Mouse (Mus musculus) spleen, adult 18-20 months (tissue): ENCODE measurements around the gene Kif19a.

Source experiments
- DNase-seq, 2 experiments: peaks; one replicate each; pipeline ENCODE4 v3.0.0; 2022; ENCODE audit warnings: mixed read lengths in 2 of 2

Kif19a gene

GRCm38 (mm10) chr11:114785892-114786291 lies 20.7 kb downstream of the Kif19a start:
- DNase-seq: no peak

GRCm38 (mm10) chr11:114786326-114786725 lies 21.1 kb downstream of the Kif19a start:
- DNase-seq: no peak

- DNase-seq: no peak
These were observed 22.4 kb downstream of the Kif19a start for GRCm38 (mm10) chr11:114787611-114788010.

GRCm38 (mm10) chr11:114789061-114789714 lies 24.0 kb downstream of the Kif19a start:
- DNase-seq: peak; percentile 55 to 81

- DNase-seq: no peak
These were observed 24.5 kb downstream of the Kif19a start for GRCm38 (mm10) chr11:114789716-114790115.

GRCm38 (mm10) chr11:114790171-114790570 lies 25.0 kb downstream of the Kif19a start:
- no peak for DNase-seq

GRCm38 (mm10) chr11:114790841-114791240 lies 25.7 kb downstream of the Kif19a start:
- no peak for DNase-seq

GRCm38 (mm10) chr11:114791351-114791889 lies 26.2 kb downstream of the Kif19a start:
- DNase-seq: no peak

GRCm38 (mm10) chr11:114791891-114792411 lies 26.8 kb downstream of the Kif19a start:
- DNase-seq: no peak

- DNase-seq: no peak
These were observed 27.8 kb downstream of the Kif19a start for GRCm38 (mm10) chr11:114792931-114793494.

GRCm38 (mm10) chr11:114793868-114794545 lies 28.8 kb downstream of the Kif19a start:
- DNase-seq: no peak

GRCm38 (mm10) chr11:114794691-114795090 lies 29.5 kb downstream of the Kif19a start:
- no peak for DNase-seq

GRCm38 (mm10) chr11:114795231-114795746 lies 30.1 kb downstream of the Kif19a start:
- peak; percentile 27 to 56 for DNase-seq

GRCm38 (mm10) chr11:114795848-114796322 lies 30.7 kb downstream of the Kif19a start, which contains the start of gene Btbd17:
Gene Btbd17, minus strand, starts transcription at chr11:114795945.
- no peak for DNase-seq

GRCm38 (mm10) chr11:114797176-114797575 lies 32.0 kb downstream of the Kif19a start:
- no peak for DNase-seq

- peak in 1 of 2 experiments; percentile 27 for DNase-seq
These were observed 32.8 kb downstream of the Kif19a start for GRCm38 (mm10) chr11:114797981-114798380.

- DNase-seq: no peak
These were observed 33.4 kb downstream of the Kif19a start, which contains the start of gene Gpr142 for GRCm38 (mm10) chr11:114798624-114799023. Gene Gpr142, plus strand, starts transcription at chr11:114798924.

GRCm38 (mm10) chr11:114801906-114802305 lies 36.7 kb downstream of the Kif19a start:
- DNase-seq: no peak

GRCm38 (mm10) chr11:114802540-114803267 lies 37.5 kb downstream of the Kif19a start:
- no peak for DNase-seq

GRCm38 (mm10) chr11:114803990-114804389 lies 38.8 kb downstream of the Kif19a start:
- DNase-seq: no peak

- DNase-seq: no peak
These were observed 41.8 kb downstream of the Kif19a start for GRCm38 (mm10) chr11:114807025-114807424.
